Mouse (Mus musculus) MEL (cell line): ENCODE results near the gene Fbxo21.

Experiments used
- CTCF ChIP-seq, 3 experiments: IDR thresholded peaks in 2 of 3; conservative IDR thresholded peaks in 1 of 3; 2 replicates each; pipeline ENCODE4 v1.5.1; 2011 to 2012; ENCODE audit warnings: low read length in 3 of 3, low read depth in 2 of 3, mild to moderate bottlenecking in 2 of 3, improper control_type of control experiment in 1 of 3, inconsistent platforms in 1 of 3, mixed read lengths in 1 of 3, moderate library complexity in 1 of 3; ENCODE audit not compliant: control insufficient read depth in 1 of 3, insufficient read depth in 1 of 3, poor library complexity in 1 of 3, severe bottlenecking in 1 of 3
- EP300 ChIP-seq, 2 experiments: IDR thresholded peaks; 2 replicates each; pipeline ENCODE4 v1.6.1; 2011; ENCODE audit warnings: improper control_type of control experiment in 2 of 2, low read length in 2 of 2, low read depth in 1 of 2, mild to moderate bottlenecking in 1 of 2
- GATA1 ChIP-seq: IDR thresholded peaks from 2 replicates; pipeline ENCODE4 v1.6.1; 2011; ENCODE audit warnings: low read depth, low read length, improper control_type of control experiment
- MYC ChIP-seq: IDR thresholded peaks from 2 replicates; pipeline ENCODE4 v1.6.1; 2011; ENCODE audit warnings: low read depth, mild to moderate bottlenecking, low read length, improper control_type of control experiment, moderate library complexity
- NELFE ChIP-seq: IDR thresholded peaks from 2 replicates; pipeline ENCODE4 v1.6.1; 2011; ENCODE audit warnings: low read depth, low read length, improper control_type of control experiment
- NRF1 ChIP-seq: IDR thresholded peaks from 2 replicates; pipeline ENCODE4 v1.6.1; 2014; ENCODE audit warnings: low read depth, mild to moderate bottlenecking, inconsistent platforms, low read length, improper control_type of control experiment, moderate library complexity; ENCODE audit not compliant: poor library complexity, insufficient read depth, severe bottlenecking
- POLR2A ChIP-seq, 2 experiments: IDR thresholded peaks; 2 replicates each; pipeline ENCODE4 v1.6.1; 2011 to 2012; ENCODE audit warnings: low read length in 2 of 2, mild to moderate bottlenecking in 2 of 2, control low read depth in 1 of 2, improper control_type of control experiment in 1 of 2, low read depth in 1 of 2, moderate library complexity in 1 of 2; ENCODE audit not compliant: control insufficient read depth in 1 of 2, insufficient read depth in 1 of 2, poor library complexity in 1 of 2
- ZC3H11A ChIP-seq: IDR thresholded peaks from 2 replicates; pipeline ENCODE4 v1.6.1; 2012; ENCODE audit warnings: low read depth, mild to moderate bottlenecking, inconsistent platforms, low read length, improper control_type of control experiment
- ZNF384 ChIP-seq: IDR thresholded peaks from 2 replicates; pipeline ENCODE4 v1.6.1; 2012; ENCODE audit warnings: low read depth, mild to moderate bottlenecking, inconsistent platforms, low read length, improper control_type of control experiment

DNA sequence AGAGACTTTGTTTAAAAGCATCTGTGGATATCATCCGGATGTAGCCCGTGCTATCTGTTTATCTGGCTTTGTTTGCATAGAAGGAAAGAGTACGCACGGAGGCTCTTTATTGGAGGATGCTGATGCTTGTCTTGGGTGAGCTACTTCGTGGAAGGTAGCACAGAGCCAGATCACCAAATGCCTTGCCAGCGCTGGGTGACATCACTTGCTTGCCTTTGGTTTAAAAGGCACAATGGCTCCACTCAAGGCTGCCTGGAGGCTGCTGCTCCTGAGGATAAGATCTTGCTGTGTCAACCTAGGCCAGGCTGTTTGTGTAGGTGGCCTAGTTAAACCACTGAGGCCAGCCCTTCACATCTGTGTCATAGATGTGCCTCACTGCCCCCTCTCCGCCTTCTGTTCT lies 34.3 kb downstream of the Fbxo21 start:
- TF ChIP-seq CTCF (IDR thresholded peaks at IDR 0.05 in 2 of 3, conservative IDR thresholded peaks at IDR 0.05 in 1 of 3; ENCODE audit: control insufficient read depth in 1 of 3, insufficient read depth in 1 of 3, low read depth in 2 of 3, low read length in 3 of 3, poor library complexity in 1 of 3, severe bottlenecking in 1 of 3) (no peak), ZC3H11A (no peak), POLR2A (IDR thresholded peaks at IDR 0.05; ENCODE audit: control insufficient read depth in 1 of 2, insufficient read depth in 1 of 2, low read depth in 1 of 2, low read length in 2 of 2, poor library complexity in 1 of 2) (no peak), NELFE (no peak), NRF1 (no peak), ZNF384 (no peak), GATA1 (no peak), MYC (no peak), EP300 (IDR thresholded peaks at IDR 0.05; ENCODE audit: low read depth in 1 of 2, low read length in 2 of 2) (no peak)
